Mouse (Mus musculus) heart, embryonic 13.5 days (tissue): ENCODE data around the gene Aars2. TPM values are rescaled to one million over a fixed set of nuclear protein-coding genes. Genes with fewer than 3 reads are reported as not detected.

Source experiments
- ATAC-seq: fragments of 200-750 bp; cut with Nextera tagmentation; 2 replicates; pipeline ENCODE4 v1.8.0; 2017; ENCODE audit warnings: moderate TSS enrichment; ENCODE audit not compliant: insufficient number of reproducible peaks, low FRiP score, low TSS enrichment; ENCODE audit errors: extremely low read depth
- H3K27ac ChIP-seq: fragments of 300-500 bp; sonication (generic); replicated peaks from 2 replicates; pipeline ENCODE4 v1.5.1; 2015; ENCODE audit warnings: moderate library complexity, mild to moderate bottlenecking, inconsistent platforms
- H3K27me3 ChIP-seq: fragments of 300-500 bp; sonication (generic); replicated peaks from 2 replicates; pipeline ENCODE4 v1.6.1; 2015; ENCODE audit warnings: mild to moderate bottlenecking, inconsistent platforms
- H3K36me3 ChIP-seq: fragments of 300-500 bp; sonication (generic); 2 replicates; pipeline ENCODE4 v1.6.1; 2015; ENCODE audit warnings: mild to moderate bottlenecking, inconsistent platforms
- H3K4me1 ChIP-seq: fragments of 300-500 bp; sonication (generic); 2 replicates; pipeline ENCODE4 v1.6.1; 2015; ENCODE audit warnings: inconsistent platforms
- H3K4me2 ChIP-seq: fragments of 300-500 bp; sonication (generic); 2 replicates; pipeline ENCODE4 v1.6.1; 2015; ENCODE audit warnings: inconsistent platforms, mild to moderate bottlenecking, moderate library complexity
- H3K4me3 ChIP-seq: fragments of 300-500 bp; sonication (generic); 2 replicates; pipeline ENCODE4 v1.5.1; 2015; ENCODE audit warnings: moderate library complexity, mild to moderate bottlenecking, inconsistent platforms
- H3K9ac ChIP-seq: fragments of 300-500 bp; sonication (generic); 2 replicates; pipeline ENCODE4 v1.6.1; 2015; ENCODE audit warnings: inconsistent platforms, mild to moderate bottlenecking, moderate library complexity
- H3K9me3 ChIP-seq: fragments of 300-500 bp; sonication (generic); 2 replicates; pipeline ENCODE4 v1.6.1; 2016; ENCODE audit warnings: inconsistent platforms
- WGBS: fragments of 180-500 bp; shearing (Covaris S2); methylation state at CpG from one replicate; pipeline ENCODE4 v1.1.7; 2015; ENCODE audit warnings: mixed read lengths; 5-methylcytosine and 5-hydroxymethylcytosine counted together
- polyA plus RNA-seq: library from polyadenylated mRNA; unstranded; fragments of >200 nt; fragmentation: Nextera tagmentation; extraction: Ambion mirVana; gene quantifications from 2 replicates; pipeline ENCODE4 v1.2.1, GENCODE M21; 2015

The Aars2 gene
- polyA plus RNA-seq, 1 experiment from 2014 or later, result 19.8 TPM

GRCm38 (mm10) chr17:45544001-45544872 lies 37.6 kb downstream of the Aars2 start:
- Histone ChIP-seq H3K27ac (no peak overlapping the region), H3K9ac (0 out of 2 replicates have a peak overlapping the region, but pooled peaks have one; percentile 44), H3K36me3 (no peaks in the 10 kb centered on the region), H3K4me1 (peaks cover 27% of the 10 kb centered on the region), H3K4me3 (peak overlapping the region; percentile 46), H3K4me2 (peak overlapping the region; percentile 71), H3K27me3 (peaks cover 100% of the 10 kb centered on the region), H3K9me3 (no peaks in the 10 kb centered on the region)
- ATAC-seq, result no peak
- 2% methylated on average over 24 of the region's 24 CpGs for WGBS

GRCm38 (mm10) chr17:45544873-45545277 lies 38.2 kb downstream of the Aars2 start:
- under 1% methylated on average over 46 of the region's 46 CpGs for WGBS
- H3K4me3 ChIP-seq, result peak overlapping the region; percentile 46

GRCm38 (mm10) chr17:45545278-45545961 lies 38.8 kb downstream of the Aars2 start:
- H3K27me3 ChIP-seq, result peaks cover 97% of the 10 kb centered on the region
- no peaks in the 10 kb centered on the region for H3K36me3 ChIP-seq
- H3K4me2 ChIP-seq, result peak overlapping the region; percentile 71
- no peaks in the 10 kb centered on the region for H3K9me3 ChIP-seq
- H3K4me3 ChIP-seq, result peak overlapping the region; percentile 46
- H3K9ac ChIP-seq, result peak overlapping the region; percentile 52; the same call in 1 of the 2 replicates
- ATAC-seq, result no peak
- no peak overlapping the region for H3K27ac ChIP-seq
- WGBS, result 4% methylated on average over 74 of the region's 74 CpGs
- H3K4me1 ChIP-seq, result peaks cover 35% of the 10 kb centered on the region

More at GRCm38 (mm10) chr17:45544873-45545277, 38.2 kb downstream of the Aars2 start:
- Histone ChIP-seq H3K36me3 (no peaks in the 10 kb centered on the region), H3K9me3 (no peaks in the 10 kb centered on the region), H3K9ac (0 out of 2 replicates have a peak overlapping the region, but pooled peaks have one; percentile 44), H3K4me2 (peak overlapping the region; percentile 71), H3K27ac (no peak overlapping the region), H3K4me1 (peaks cover 29% of the 10 kb centered on the region), H3K27me3 (peaks cover 97% of the 10 kb centered on the region)
- no peak for ATAC-seq

GRCm38 (mm10) chr17:45546941-45547340 lies 40.3 kb downstream of the Aars2 start:
- WGBS, result 60% methylated on average over 16 of the region's 16 CpGs
- H3K9me3 ChIP-seq, result no peaks in the 10 kb centered on the region

GRCm38 (mm10) chr17:45547461-45548190 lies 41.0 kb downstream of the Aars2 start:
- no peaks in the 10 kb centered on the region for H3K36me3 ChIP-seq
- H3K9ac ChIP-seq, result no peak overlapping the region
- peaks cover 36% of the 10 kb centered on the region for H3K4me1 ChIP-seq
- no peak for ATAC-seq
- peaks cover 88% of the 10 kb centered on the region for H3K27me3 ChIP-seq
- no peak overlapping the region for H3K27ac ChIP-seq
- no peaks in the 10 kb centered on the region for H3K9me3 ChIP-seq
- H3K4me2 ChIP-seq, result no peak overlapping the region
- no peak overlapping the region for H3K4me3 ChIP-seq
- WGBS, result 65% methylated on average over 5 of the region's 5 CpGs

More at GRCm38 (mm10) chr17:45546941-45547340, 40.3 kb downstream of the Aars2 start:
- no peak overlapping the region for H3K9ac ChIP-seq
- H3K27ac ChIP-seq, result no peak overlapping the region
- no peak overlapping the region for H3K4me2 ChIP-seq
- ATAC-seq, result no peak
- peaks cover 94% of the 10 kb centered on the region for H3K27me3 ChIP-seq
- H3K4me1 ChIP-seq, result peaks cover 36% of the 10 kb centered on the region
- H3K4me3 ChIP-seq, result no peak overlapping the region
- no peaks in the 10 kb centered on the region for H3K36me3 ChIP-seq

GRCm38 (mm10) chr17:45548541-45549512 lies 42.2 kb downstream of the Aars2 start:
- Histone ChIP-seq H3K9ac (peak overlapping the region; percentile 87), H3K4me1 (peaks cover 35% of the 10 kb centered on the region), H3K27me3 (peaks cover 88% of the 10 kb centered on the region), H3K36me3 (no peaks in the 10 kb centered on the region), H3K4me2 (peak overlapping the region; percentile 97), H3K27ac (no peak overlapping the region), H3K9me3 (no peaks in the 10 kb centered on the region), H3K4me3 (peak overlapping the region; percentile 74)
- WGBS, result 2% methylated on average over 53 of the region's 68 CpGs
- ATAC-seq, result no peak

GRCm38 (mm10) chr17:45549617-45550181 lies 43.1 kb downstream of the Aars2 start, which contains the start of gene Tmem151b:
TSS of gene Tmem151b (minus strand) at chr17:45549677.
- ATAC-seq, result no peak
- H3K4me1 ChIP-seq, result peaks cover 26% of the 10 kb centered on the region
- peaks cover 88% of the 10 kb centered on the region for H3K27me3 ChIP-seq
- H3K27ac ChIP-seq, result no peak within 1 kb of the TSS
- H3K9me3 ChIP-seq, result no peaks in the 10 kb centered on the region
- H3K36me3 ChIP-seq, result no peaks in the 10 kb centered on the region
- peak within 1 kb of the TSS; percentile 87 for H3K9ac ChIP-seq
- WGBS, result 2% methylated on average over 12 of the region's 29 CpGs
- peak within 1 kb of the TSS; percentile 97 for H3K4me2 ChIP-seq
- H3K4me3 ChIP-seq, result peak within 1 kb of the TSS; percentile 74

GRCm38 (mm10) chr17:45550253-45550652 lies 43.6 kb downstream of the Aars2 start:
- peak overlapping the region; percentile 97 for H3K4me2 ChIP-seq
- peaks cover 24% of the 10 kb centered on the region for H3K4me1 ChIP-seq
- ATAC-seq, result no peak
- no peak overlapping the region for H3K27ac ChIP-seq
- 32% methylated on average over 5 of the region's 5 CpGs for WGBS
- peak overlapping the region; percentile 87; the same call in 1 of the 2 replicates for H3K9ac ChIP-seq
- peak overlapping the region; percentile 74 for H3K4me3 ChIP-seq
- H3K27me3 ChIP-seq, result peaks cover 86% of the 10 kb centered on the region
- H3K36me3 ChIP-seq, result no peaks in the 10 kb centered on the region
- H3K9me3 ChIP-seq, result no peaks in the 10 kb centered on the region

GRCm38 (mm10) chr17:45551249-45551796 lies 44.7 kb downstream of the Aars2 start:
- Histone ChIP-seq H3K27me3 (peaks cover 78% of the 10 kb centered on the region), H3K36me3 (no peaks in the 10 kb centered on the region), H3K9me3 (no peaks in the 10 kb centered on the region), H3K27ac (no peak overlapping the region), H3K4me2 (no peak overlapping the region), H3K9ac (no peak overlapping the region), H3K4me3 (no peak overlapping the region), H3K4me1 (peaks cover 21% of the 10 kb centered on the region)
- WGBS, result 54% methylated on average over 7 of the region's 7 CpGs
- ATAC-seq, result no peak
